Mouse (Mus musculus): ENCODE data around the gene Sec63. TPM values are rescaled to one million over a fixed set of nuclear protein-coding genes. Genes with fewer than 3 reads are reported as not detected.

Sec63 gene
- polyA plus RNA-seq, 2 experiments = 22.6 to 48.9 TPM

DNA sequence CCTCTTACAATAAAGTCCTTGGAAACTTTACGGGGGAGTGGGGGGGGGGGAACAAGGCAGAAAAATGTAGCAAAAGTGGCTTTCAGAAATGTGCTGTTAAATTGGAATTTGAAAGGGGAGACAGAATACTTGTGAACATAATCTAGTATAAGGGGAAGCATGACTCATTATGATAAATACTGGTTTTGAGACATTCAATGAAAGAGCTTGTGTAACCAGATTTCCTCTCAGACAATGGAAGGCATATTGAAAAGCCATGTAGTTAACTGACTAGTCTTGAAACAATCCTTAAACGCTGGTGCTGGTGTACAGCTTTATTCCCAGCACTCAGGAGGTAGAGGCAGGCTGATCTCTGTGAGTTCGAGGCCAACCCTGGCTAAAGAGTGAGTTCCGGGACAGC lies 1.6 kb upstream of the Sec63 start:
- WGBS = 85% methylated on average over 4 of the region's 4 CpGs
- H3K9ac ChIP-seq (ENCODE audit: low read depth, low read length, severe bottlenecking) = no peak overlapping the region
- no peak overlapping the region for H3K4me2 ChIP-seq (replicated peaks; ENCODE audit: low read depth, low read length, severe bottlenecking)
- H3K4me1 ChIP-seq (ENCODE audit: control insufficient read depth, insufficient read depth, low read length) = peaks cover 17% of the 10 kb centered on the region
- ATAC-seq (ENCODE audit: low FRiP score, low read depth) (no peak), DNase-seq (ENCODE audit: low spot score) (no peak)
- no peak overlapping the region for H3K27ac ChIP-seq (replicated peaks; ENCODE audit: low read depth, low read length)
- no peaks in the 10 kb centered on the region for H3K36me3 ChIP-seq (ENCODE audit: control insufficient read depth, insufficient read depth, low read length)
- TF ChIP-seq POLR2A (IDR thresholded peaks at IDR 0.05; ENCODE audit: borderline replicate concordance, extremely low read depth, insufficient read depth, insufficient read length) = no peak
- H3K4me3 ChIP-seq (replicated peaks; ENCODE audit: low read length) = no peak overlapping the region
- no peaks in the 10 kb centered on the region for H3K9me3 ChIP-seq (ENCODE audit: control insufficient read depth, low read length)
- H3K27me3 ChIP-seq (ENCODE audit: control insufficient read depth, insufficient read depth, low read length) = no peaks in the 10 kb centered on the region

DNA sequence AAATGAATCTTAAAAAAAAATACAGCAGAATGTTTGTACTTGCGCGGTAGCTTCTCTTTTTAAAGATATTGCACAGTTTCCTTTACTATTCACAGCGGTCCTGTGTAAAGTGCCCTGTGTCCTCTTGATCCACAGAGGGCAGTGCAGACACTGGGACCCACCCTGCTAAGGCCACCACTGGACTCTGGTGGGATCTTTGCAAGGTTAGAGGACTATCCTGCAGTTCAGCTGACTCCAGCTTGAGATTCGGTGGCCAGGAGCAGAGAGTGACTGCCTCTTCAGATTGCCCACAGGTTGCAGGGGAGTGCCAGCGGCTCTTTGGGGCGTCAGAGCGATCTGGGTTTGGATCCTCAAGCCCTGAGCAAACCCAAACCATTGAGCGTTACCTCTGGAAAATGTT lies 967 bp upstream of the Sec63 start:
- TF ChIP-seq POLR2A (IDR thresholded peaks at IDR 0.05; ENCODE audit: borderline replicate concordance, extremely low read depth, insufficient read depth, insufficient read length) = no peak
- no peak overlapping the region for H3K4me2 ChIP-seq (replicated peaks; ENCODE audit: low read depth, low read length, severe bottlenecking)
- no peaks in the 10 kb centered on the region for H3K36me3 ChIP-seq (ENCODE audit: control insufficient read depth, insufficient read depth, low read length)
- no peak overlapping the region for H3K4me3 ChIP-seq (replicated peaks; ENCODE audit: low read length)
- H3K27ac ChIP-seq (replicated peaks; ENCODE audit: low read depth, low read length) = no peak overlapping the region
- WGBS = 53% methylated on average over 8 of the region's 8 CpGs
- H3K27me3 ChIP-seq (ENCODE audit: control insufficient read depth, insufficient read depth, low read length) = no peaks in the 10 kb centered on the region
- no peak overlapping the region for H3K9ac ChIP-seq (ENCODE audit: low read depth, low read length, severe bottlenecking)
- no peaks in the 10 kb centered on the region for H3K9me3 ChIP-seq (ENCODE audit: control insufficient read depth, low read length)
- H3K4me1 ChIP-seq (ENCODE audit: control insufficient read depth, insufficient read depth, low read length) = peaks cover 21% of the 10 kb centered on the region
- ATAC-seq (ENCODE audit: low FRiP score, low read depth) (no peak), DNase-seq (ENCODE audit: low spot score) (peak; percentile 2)

DNA sequence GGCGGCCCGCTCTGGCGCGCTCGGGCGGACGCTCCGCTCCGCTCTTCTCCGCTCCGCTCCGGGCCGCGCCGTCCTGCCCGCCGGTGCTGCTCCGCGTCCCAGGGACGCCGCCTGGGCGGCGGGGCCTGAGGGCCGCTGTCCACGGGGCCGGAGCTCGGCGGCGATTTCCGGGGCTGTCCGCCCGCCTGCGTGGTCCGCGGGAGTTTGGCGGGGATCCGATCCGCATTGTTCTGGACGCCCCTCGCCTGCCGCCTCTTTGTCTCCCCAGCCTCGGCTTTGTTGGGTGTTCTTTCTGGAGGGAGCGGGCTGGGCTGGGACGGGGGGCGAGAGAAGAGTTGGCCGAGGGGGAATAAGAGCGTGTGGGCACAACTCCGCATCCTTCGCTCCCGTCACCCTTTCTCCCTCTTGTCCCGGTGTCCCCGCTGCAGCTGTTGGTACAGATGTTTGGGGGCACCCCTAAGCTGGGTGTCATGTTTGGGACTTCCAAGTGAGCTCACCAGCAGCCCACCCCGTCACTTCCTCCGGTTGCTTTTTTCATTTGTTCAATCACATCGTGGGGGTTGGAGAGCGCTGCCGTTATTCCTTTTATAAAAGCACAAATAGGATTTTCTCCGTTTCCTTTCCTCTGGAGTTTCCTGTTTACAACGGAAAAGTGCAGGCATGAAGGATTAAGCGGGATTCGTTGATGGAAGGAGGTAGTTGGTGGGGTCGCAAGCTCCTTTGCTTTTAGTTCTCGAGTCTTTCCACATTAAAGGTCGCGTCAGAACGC lies 789 bp downstream of the Sec63 start:
- H3K9me3 ChIP-seq (ENCODE audit: control insufficient read depth, low read length) = no peaks in the 10 kb centered on the region
- peaks cover 21% of the 10 kb centered on the region for H3K4me1 ChIP-seq (ENCODE audit: control insufficient read depth, insufficient read depth, low read length)
- no peaks in the 10 kb centered on the region for H3K36me3 ChIP-seq (ENCODE audit: control insufficient read depth, insufficient read depth, low read length)
- peak overlapping the region; percentile 92 for H3K27ac ChIP-seq (replicated peaks; ENCODE audit: low read depth, low read length)
- 0 out of 2 replicates have a peak, but pooled peaks have one; percentile 15 for TF ChIP-seq POLR2A (IDR thresholded peaks at IDR 0.05; ENCODE audit: borderline replicate concordance, extremely low read depth, insufficient read depth, insufficient read length)
- H3K4me3 ChIP-seq (replicated peaks; ENCODE audit: low read length) = peak overlapping the region; percentile 99
- peak overlapping the region; percentile 77 for H3K4me2 ChIP-seq (replicated peaks; ENCODE audit: low read depth, low read length, severe bottlenecking)
- H3K27me3 ChIP-seq (ENCODE audit: control insufficient read depth, insufficient read depth, low read length) = no peaks in the 10 kb centered on the region
- peak; percentile 50 for ATAC-seq (ENCODE audit: low FRiP score, low read depth)
- peak overlapping the region; percentile 97 for H3K9ac ChIP-seq (ENCODE audit: low read depth, low read length, severe bottlenecking)
- DNase-seq (ENCODE audit: low spot score) = peak; percentile 52
- WGBS = under 1% methylated on average over 48 of the region's 66 CpGs

- H3K4me2 ChIP-seq (replicated peaks; ENCODE audit: low read depth, low read length, severe bottlenecking) = peak overlapping the region; percentile 77
- H3K27ac ChIP-seq (replicated peaks; ENCODE audit: low read depth, low read length) = peak overlapping the region; percentile 92
- ATAC-seq (ENCODE audit: low FRiP score, low read depth) (no peak), DNase-seq (ENCODE audit: low spot score) (no peak)
- 0% methylated on average over 6 of the region's 6 CpGs for WGBS
- peaks cover 21% of the 10 kb centered on the region for H3K4me1 ChIP-seq (ENCODE audit: control insufficient read depth, insufficient read depth, low read length)
- peak overlapping the region; percentile 97 for H3K9ac ChIP-seq (ENCODE audit: low read depth, low read length, severe bottlenecking)
- H3K36me3 ChIP-seq (ENCODE audit: control insufficient read depth, insufficient read depth, low read length) = no peaks in the 10 kb centered on the region
- H3K27me3 ChIP-seq (ENCODE audit: control insufficient read depth, insufficient read depth, low read length) = no peaks in the 10 kb centered on the region
- H3K9me3 ChIP-seq (ENCODE audit: control insufficient read depth, low read length) = no peaks in the 10 kb centered on the region
- no peak for TF ChIP-seq POLR2A (IDR thresholded peaks at IDR 0.05; ENCODE audit: borderline replicate concordance, extremely low read depth, insufficient read depth, insufficient read length)
- H3K4me3 ChIP-seq (replicated peaks; ENCODE audit: low read length) = peak overlapping the region; percentile 99
Observed at GRCm38 (mm10) chr10:42762670-42763058, 1.4 kb downstream of the Sec63 start.

GRCm38 (mm10) chr10:42763246-42763645 lies 1.9 kb downstream of the Sec63 start:
- 45% methylated on average over 4 of the region's 4 CpGs for WGBS
- Histone ChIP-seq H3K4me1 (ENCODE audit: control insufficient read depth, insufficient read depth, low read length) (peaks cover 21% of the 10 kb centered on the region), H3K27me3 (ENCODE audit: control insufficient read depth, insufficient read depth, low read length) (no peaks in the 10 kb centered on the region), H3K36me3 (ENCODE audit: control insufficient read depth, insufficient read depth, low read length) (no peaks in the 10 kb centered on the region), H3K27ac (replicated peaks; ENCODE audit: low read depth, low read length) (no peak overlapping the region), H3K9ac (ENCODE audit: low read depth, low read length, severe bottlenecking) (peak overlapping the region; percentile 9; the same call in 1 of the 2 replicates), H3K4me3 (replicated peaks; ENCODE audit: low read length) (peak overlapping the region; percentile 99), H3K9me3 (ENCODE audit: control insufficient read depth, low read length) (no peaks in the 10 kb centered on the region), H3K4me2 (replicated peaks; ENCODE audit: low read depth, low read length, severe bottlenecking) (peak overlapping the region; percentile 77)
- ATAC-seq (ENCODE audit: low FRiP score, low read depth) = no peak
- no peak for TF ChIP-seq POLR2A (IDR thresholded peaks at IDR 0.05; ENCODE audit: borderline replicate concordance, extremely low read depth, insufficient read depth, insufficient read length)
- DNase-seq (ENCODE audit: low spot score) = no peak

All from limb, embryonic 14.5 days (tissue).